Mouse (Mus musculus): Measurements from ENCODE around the gene Olfr877. TPM values are rescaled to one million over a fixed set of nuclear protein-coding genes. Genes with fewer than 3 reads are reported as not detected.

The Olfr877 gene
- polyA plus RNA-seq, 1 experiment from 2014 or later, result not detected

DNA sequence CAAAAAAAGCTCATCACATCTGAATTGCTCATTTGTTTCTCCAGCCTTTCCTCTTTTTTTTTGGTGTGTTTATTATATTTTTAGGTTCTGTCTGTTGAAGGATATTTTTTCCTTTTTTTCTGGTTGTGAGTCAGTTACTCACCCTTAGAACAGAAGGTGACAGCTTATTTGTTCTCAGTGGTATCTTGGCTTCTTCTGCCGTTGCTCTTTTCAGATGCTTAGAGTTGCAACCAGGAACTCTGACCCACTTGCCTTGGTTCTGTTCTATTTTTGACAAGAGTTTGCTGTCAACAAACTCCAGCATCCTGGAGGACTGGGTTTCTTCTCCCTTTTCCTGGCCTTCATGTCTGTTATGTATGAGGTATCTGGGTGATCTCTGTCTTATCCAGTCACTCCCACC lies 9.3 kb downstream of the Olfr877 start:
- 19% methylated on average over 1 of the region's 1 CpGs for WGBS
- Histone ChIP-seq H3K4me3 (ENCODE audit: control insufficient read depth in 1 of 2, insufficient read depth in 1 of 2, low read depth in 1 of 2, low read length in 2 of 2) (no peak overlapping the region), H3K27ac (replicated peaks in 1 of 2; ENCODE audit: control insufficient read depth in 1 of 2, insufficient read depth in 1 of 2, low read depth in 2 of 2, low read length in 2 of 2) (no peak overlapping the region), H3K36me3 (ENCODE audit: control insufficient read depth, insufficient read depth, low read length) (no peaks in the 10 kb centered on the region), H3K9ac (ENCODE audit: low read length) (no peak overlapping the region), H3K4me1 (ENCODE audit: control insufficient read depth in 2 of 2, insufficient read depth in 2 of 2, low read length in 2 of 2) (no peaks in the 10 kb centered on the region), H3K4me2 (ENCODE audit: low read length) (no peak overlapping the region), H3K9me3 (ENCODE audit: control insufficient read depth, low read length) (no peaks in the 10 kb centered on the region), H3K27me3 (ENCODE audit: control insufficient read depth, insufficient read depth, low read length) (no peaks in the 10 kb centered on the region)
- ATAC-seq (ENCODE audit: insufficient number of reproducible peaks, insufficient read depth, low FRiP score, low read depth), result no peak

DNA sequence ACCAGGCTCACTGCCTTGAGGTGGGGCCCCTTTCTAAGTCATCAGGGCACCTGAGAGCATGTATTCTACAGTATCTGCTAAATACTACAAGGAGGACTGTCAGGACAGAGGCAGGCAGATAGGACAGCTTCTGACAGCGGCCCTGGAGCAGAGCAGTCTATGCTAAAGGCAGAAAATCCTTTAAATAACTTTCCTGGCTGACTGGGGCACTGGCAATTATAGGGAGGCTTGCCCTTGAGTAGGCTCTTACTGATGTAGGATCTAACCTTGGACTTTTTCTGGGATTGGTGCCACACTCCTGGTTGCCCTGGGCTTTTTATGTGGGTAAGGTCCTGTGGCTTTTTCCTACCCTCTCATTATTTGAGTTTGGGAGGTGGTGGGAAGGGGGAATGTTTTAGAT lies 16.2 kb downstream of the Olfr877 start:
- no peaks in the 10 kb centered on the region for H3K27me3 ChIP-seq (ENCODE audit: control insufficient read depth, insufficient read depth, low read length)
- ATAC-seq (ENCODE audit: insufficient number of reproducible peaks, insufficient read depth, low FRiP score, low read depth), result no peak
- H3K4me2 ChIP-seq (ENCODE audit: low read length), result no peak overlapping the region
- no peaks in the 10 kb centered on the region for H3K36me3 ChIP-seq (ENCODE audit: control insufficient read depth, insufficient read depth, low read length)
- H3K4me1 ChIP-seq (ENCODE audit: control insufficient read depth in 2 of 2, insufficient read depth in 2 of 2, low read length in 2 of 2), result peaks cover 0 to 4% of the 10 kb centered on the region in 2 experiments; a peak in 2 of 4 replicates
- H3K4me3 ChIP-seq (ENCODE audit: control insufficient read depth in 1 of 2, insufficient read depth in 1 of 2, low read depth in 1 of 2, low read length in 2 of 2), result no peak overlapping the region
- H3K9me3 ChIP-seq (ENCODE audit: control insufficient read depth, low read length), result no peaks in the 10 kb centered on the region
- no peak overlapping the region for H3K9ac ChIP-seq (ENCODE audit: low read length)
- no peak overlapping the region for H3K27ac ChIP-seq (replicated peaks in 1 of 2; ENCODE audit: control insufficient read depth in 1 of 2, insufficient read depth in 1 of 2, low read depth in 2 of 2, low read length in 2 of 2)
- 32% methylated on average over 1 of the region's 1 CpGs for WGBS

DNA sequence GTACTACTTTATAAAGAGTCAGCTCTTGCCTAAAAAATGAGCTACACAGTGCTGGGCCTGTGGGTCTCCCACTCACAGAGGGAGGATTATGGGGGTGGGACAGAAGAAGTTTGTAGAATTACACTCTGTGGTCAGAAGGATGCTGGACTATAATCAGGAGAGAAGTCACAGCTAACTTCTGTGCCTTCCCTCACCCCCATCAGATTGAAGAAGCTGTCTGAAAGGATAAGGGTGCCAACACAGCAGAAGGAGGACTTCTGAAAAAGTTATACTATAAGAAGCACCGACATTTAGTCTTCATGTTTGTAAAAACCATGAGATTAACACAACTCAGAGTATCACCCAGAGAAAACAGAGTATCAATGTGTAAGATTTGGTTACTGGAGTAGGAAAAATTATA lies 17.0 kb downstream of the Olfr877 start:
- Histone ChIP-seq H3K9me3 (ENCODE audit: control insufficient read depth, low read length) (no peaks in the 10 kb centered on the region), H3K4me2 (ENCODE audit: low read length) (no peak overlapping the region), H3K4me3 (ENCODE audit: control insufficient read depth in 1 of 2, insufficient read depth in 1 of 2, low read depth in 1 of 2, low read length in 2 of 2) (no peak overlapping the region), H3K4me1 (ENCODE audit: control insufficient read depth in 2 of 2, insufficient read depth in 2 of 2, low read length in 2 of 2) (peaks cover 0 to 4% of the 10 kb centered on the region in 2 experiments; a peak in 2 of 4 replicates), H3K36me3 (ENCODE audit: control insufficient read depth, insufficient read depth, low read length) (no peaks in the 10 kb centered on the region), H3K27me3 (ENCODE audit: control insufficient read depth, insufficient read depth, low read length) (no peaks in the 10 kb centered on the region), H3K27ac (replicated peaks in 1 of 2; ENCODE audit: control insufficient read depth in 1 of 2, insufficient read depth in 1 of 2, low read depth in 2 of 2, low read length in 2 of 2) (no peak overlapping the region), H3K9ac (ENCODE audit: low read length) (no peak overlapping the region)
- ATAC-seq (ENCODE audit: insufficient number of reproducible peaks, insufficient read depth, low FRiP score, low read depth), result no peak
- WGBS, result 76% methylated on average over 1 of the region's 1 CpGs

- Histone ChIP-seq H3K9me3 (ENCODE audit: control insufficient read depth, low read length) (no peaks in the 10 kb centered on the region), H3K27ac (replicated peaks in 1 of 2; ENCODE audit: control insufficient read depth in 1 of 2, insufficient read depth in 1 of 2, low read depth in 2 of 2, low read length in 2 of 2) (no peak overlapping the region), H3K27me3 (ENCODE audit: control insufficient read depth, insufficient read depth, low read length) (no peaks in the 10 kb centered on the region), H3K4me2 (ENCODE audit: low read length) (no peak overlapping the region), H3K36me3 (ENCODE audit: control insufficient read depth, insufficient read depth, low read length) (no peaks in the 10 kb centered on the region), H3K9ac (ENCODE audit: low read length) (no peak overlapping the region), H3K4me1 (ENCODE audit: control insufficient read depth in 2 of 2, insufficient read depth in 2 of 2, low read length in 2 of 2) (peaks cover 0 to 4% of the 10 kb centered on the region in 2 experiments; a peak in 2 of 4 replicates), H3K4me3 (ENCODE audit: control insufficient read depth in 1 of 2, insufficient read depth in 1 of 2, low read depth in 1 of 2, low read length in 2 of 2) (no peak overlapping the region)
- 66% methylated on average over 1 of the region's 1 CpGs for WGBS
- no peak for ATAC-seq (ENCODE audit: insufficient number of reproducible peaks, insufficient read depth, low FRiP score, low read depth)
These were observed 17.5 kb downstream of the Olfr877 start for GRCm38 (mm10) chr9:37871536-37871935.

DNA sequence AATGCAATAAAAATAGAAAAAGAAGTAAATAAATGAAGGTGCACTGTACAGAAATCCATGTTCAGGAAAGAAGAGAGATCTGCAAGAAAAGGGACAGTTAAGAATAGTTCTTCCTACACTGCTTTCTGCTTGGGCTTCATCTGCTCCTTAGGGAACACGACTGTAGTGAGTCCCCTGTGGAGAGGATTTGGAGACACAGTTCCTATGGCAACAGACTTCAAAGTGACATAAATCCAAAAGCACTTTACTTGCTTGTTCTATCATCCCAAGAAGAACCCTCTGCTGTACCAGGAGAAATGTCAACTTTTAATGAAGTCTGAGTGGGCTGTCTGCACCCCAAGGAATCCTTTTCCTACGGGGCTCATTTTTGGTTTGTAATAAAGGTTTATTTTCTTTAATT lies 36.9 kb downstream of the Olfr877 start:
- Histone ChIP-seq H3K9ac (ENCODE audit: low read length) (no peak overlapping the region), H3K4me3 (ENCODE audit: control insufficient read depth in 1 of 2, insufficient read depth in 1 of 2, low read depth in 1 of 2, low read length in 2 of 2) (no peak overlapping the region), H3K4me1 (ENCODE audit: control insufficient read depth in 2 of 2, insufficient read depth in 2 of 2, low read length in 2 of 2) (no peaks in the 10 kb centered on the region), H3K4me2 (ENCODE audit: low read length) (no peak overlapping the region), H3K36me3 (ENCODE audit: control insufficient read depth, insufficient read depth, low read length) (no peaks in the 10 kb centered on the region), H3K27ac (replicated peaks in 1 of 2; ENCODE audit: control insufficient read depth in 1 of 2, insufficient read depth in 1 of 2, low read depth in 2 of 2, low read length in 2 of 2) (no peak overlapping the region), H3K9me3 (ENCODE audit: control insufficient read depth, low read length) (no peaks in the 10 kb centered on the region), H3K27me3 (ENCODE audit: control insufficient read depth, insufficient read depth, low read length) (no peaks in the 10 kb centered on the region)
- WGBS, result 41% methylated on average over 2 of the region's 2 CpGs
- ATAC-seq (ENCODE audit: insufficient number of reproducible peaks, insufficient read depth, low FRiP score, low read depth), result no peak

DNA sequence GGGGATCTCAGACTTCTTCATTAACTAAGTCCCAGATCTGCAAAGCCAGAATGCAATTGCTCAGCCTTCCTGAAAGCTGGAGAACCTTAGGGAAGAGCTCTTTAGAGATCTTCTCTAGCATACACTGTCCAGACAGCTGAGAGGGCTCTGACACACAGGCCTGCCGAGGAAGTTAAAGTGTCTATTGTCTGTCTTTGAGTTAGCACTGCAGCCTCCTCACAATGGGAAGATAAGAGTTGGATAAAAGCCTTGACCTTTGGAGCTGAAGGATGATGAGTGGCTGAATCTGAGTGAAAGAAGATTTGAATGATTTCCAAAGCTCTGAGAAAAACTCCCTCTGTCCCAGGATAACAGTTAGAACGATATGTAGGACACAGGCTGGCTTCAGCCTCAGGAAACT lies 42.6 kb downstream of the Olfr877 start, which contains the start of gene Olfr145:
Gene Olfr145, plus strand, starts transcription at position 64 of the 400 bp plus-strand sequence.
- Histone ChIP-seq H3K27me3 (ENCODE audit: control insufficient read depth, insufficient read depth, low read length) (no peaks in the 10 kb centered on the region), H3K9ac (ENCODE audit: low read length) (no peak within 1 kb of the TSS), H3K4me1 (ENCODE audit: control insufficient read depth in 2 of 2, insufficient read depth in 2 of 2, low read length in 2 of 2) (no peaks in the 10 kb centered on the region), H3K36me3 (ENCODE audit: control insufficient read depth, insufficient read depth, low read length) (no peaks in the 10 kb centered on the region), H3K4me2 (ENCODE audit: low read length) (no peak within 1 kb of the TSS), H3K9me3 (ENCODE audit: control insufficient read depth, low read length) (no peaks in the 10 kb centered on the region), H3K4me3 (ENCODE audit: control insufficient read depth in 1 of 2, insufficient read depth in 1 of 2, low read depth in 1 of 2, low read length in 2 of 2) (no peak within 1 kb of the TSS), H3K27ac (replicated peaks in 1 of 2; ENCODE audit: control insufficient read depth in 1 of 2, insufficient read depth in 1 of 2, low read depth in 2 of 2, low read length in 2 of 2) (no peak within 1 kb of the TSS)
- WGBS, result 23% methylated on average over 2 of the region's 2 CpGs
- ATAC-seq (ENCODE audit: insufficient number of reproducible peaks, insufficient read depth, low FRiP score, low read depth), result no peak

DNA sequence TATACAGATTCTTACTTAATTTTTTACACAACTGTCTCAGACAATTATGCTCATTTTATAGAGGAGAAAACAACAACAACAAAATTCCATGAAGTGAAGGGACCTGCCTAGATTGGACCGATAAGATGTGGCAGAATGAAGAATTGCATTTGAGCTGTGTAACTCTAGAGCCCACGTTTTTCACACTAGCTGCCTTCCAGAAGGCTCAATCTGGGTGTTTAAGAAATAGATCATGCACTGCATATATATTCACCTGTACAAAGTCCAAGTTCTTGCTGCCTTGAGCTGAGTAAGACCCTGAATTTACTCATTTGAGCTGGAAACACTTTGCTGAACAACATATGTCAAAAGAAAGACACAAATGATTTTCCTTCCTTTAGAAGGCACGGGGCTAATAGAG lies 51.5 kb downstream of the Olfr877 start:
- Histone ChIP-seq H3K9ac (ENCODE audit: low read length) (no peak overlapping the region), H3K27me3 (ENCODE audit: control insufficient read depth, insufficient read depth, low read length) (no peaks in the 10 kb centered on the region)
- WGBS, result 63% methylated on average over 3 of the region's 3 CpGs

More for the DNA sequence above, 51.5 kb downstream of the Olfr877 start:
- Histone ChIP-seq H3K9me3 (ENCODE audit: control insufficient read depth, low read length) (no peaks in the 10 kb centered on the region), H3K4me3 (ENCODE audit: control insufficient read depth in 1 of 2, insufficient read depth in 1 of 2, low read depth in 1 of 2, low read length in 2 of 2) (no peak overlapping the region), H3K27ac (replicated peaks in 1 of 2; ENCODE audit: control insufficient read depth in 1 of 2, insufficient read depth in 1 of 2, low read depth in 2 of 2, low read length in 2 of 2) (no peak overlapping the region), H3K4me2 (ENCODE audit: low read length) (no peak overlapping the region), H3K36me3 (ENCODE audit: control insufficient read depth, insufficient read depth, low read length) (no peaks in the 10 kb centered on the region), H3K4me1 (ENCODE audit: control insufficient read depth in 2 of 2, insufficient read depth in 2 of 2, low read length in 2 of 2) (no peaks in the 10 kb centered on the region)
- no peak for ATAC-seq (ENCODE audit: insufficient number of reproducible peaks, insufficient read depth, low FRiP score, low read depth)

Measured in heart, embryonic 14.5 days (tissue).